Comparison of ENCODE assay signal across 11 mouse cellular contexts in genomic region chr1:89928676-89929075, GRCm38 (mm10). TPM values are rescaled to one million over a fixed set of nuclear protein-coding genes. Genes with fewer than 3 reads are reported as not detected.
DNase-seq lines count a peak whose midpoint lies in the region; ATAC-seq and TF ChIP-seq lines count a peak whose summit lies in the region.
"Had no signal": no experiment of that assay in that cellular context is flagged by ENCODE, and none has a peak within 500 bp of the region (broad histone marks: within the 10 kb centered on the region; RNA-seq: fewer than 3 reads in every experiment).

No protein-coding gene starts in this region.

- no peaks in the 10 kb centered on the region for H3K36me3 ChIP-seq in heart, postnatal 0 days (replicated peaks; ENCODE audit: control insufficient read depth, insufficient read depth, low read length)
- H3K36me3 ChIP-seq in embryonic facial prominence, embryonic 12.5 days: no peaks in the 10 kb centered on the region
- H3K36me3 ChIP-seq in hindbrain, postnatal 0 days (ENCODE audit: insufficient read depth, low read length): no peaks in the 10 kb centered on the region
- H3K36me3 ChIP-seq in midbrain, embryonic 16.5 days (ENCODE audit: control insufficient read depth, insufficient read depth, low read length): no peaks in the 10 kb centered on the region

- peak overlapping the region; percentile 32 for H3K4me3 ChIP-seq in heart, postnatal 0 days (ENCODE audit: low read depth, low read length)
- H3K4me3 ChIP-seq in embryonic facial prominence, embryonic 12.5 days: peak overlapping the region; percentile 13; the same call in 1 of the 2 replicates
- H3K4me3 ChIP-seq in hindbrain, postnatal 0 days (ENCODE audit: low read length): peak overlapping the region; percentile 43
- peak overlapping the region; percentile 23; the same call in 1 of the 2 replicates for H3K4me3 ChIP-seq in midbrain, embryonic 16.5 days (ENCODE audit: low read depth, low read length)
- H3K4me3 ChIP-seq: erythroblast, embryonic 14.5 days; layer of hippocampus, adult 2 months had no signal

- 10% methylated on average over 25 of the region's 25 CpGs for WGBS in heart, postnatal 0 days
- WGBS in embryonic facial prominence, embryonic 12.5 days: 3% methylated on average over 25 of the region's 25 CpGs
- 10% methylated on average over 25 of the region's 25 CpGs for WGBS in hindbrain, postnatal 0 days
- 2% methylated on average over 25 of the region's 25 CpGs for WGBS in midbrain, embryonic 16.5 days

- no peak for TF ChIP-seq CTCF in heart, postnatal 0 days (IDR thresholded peaks at IDR 0.05; ENCODE audit: low read depth)
- TF ChIP-seq CTCF in hindbrain, postnatal 0 days (IDR thresholded peaks at IDR 0.05; ENCODE audit: low read depth): no peak

- DNase-seq in heart, postnatal 0 days (ENCODE audit: low spot score): no peak
- no peak for DNase-seq in heart, adult 11 months
- no peak for DNase-seq in hindbrain, postnatal 0 days (ENCODE audit: low spot score)
- DNase-seq in thymus, postnatal 25 days: no peak
- DNase-seq in T-cell, adult 2 months (ENCODE audit: low spot score): no peak

- no peak overlapping the region for H3K9ac ChIP-seq in heart, postnatal 0 days (replicated peaks; ENCODE audit: low read depth, low read length)
- H3K9ac ChIP-seq in embryonic facial prominence, embryonic 12.5 days: no peak overlapping the region
- H3K9ac ChIP-seq in hindbrain, postnatal 0 days (replicated peaks; ENCODE audit: low read length): 0 out of 2 replicates have a peak overlapping the region, but pooled peaks have one; percentile 1
- H3K9ac ChIP-seq in midbrain, embryonic 16.5 days (ENCODE audit: low read depth, low read length): peak overlapping the region; percentile 28; the same call in 1 of the 2 replicates

- TF ChIP-seq EP300 in heart, postnatal 0 days (IDR thresholded peaks at IDR 0.05; ENCODE audit: low read depth): no peak

- no peaks in the 10 kb centered on the region for H3K9me3 ChIP-seq in heart, postnatal 0 days (replicated peaks; ENCODE audit: control insufficient read depth, low read length)
- no peaks in the 10 kb centered on the region for H3K9me3 ChIP-seq in embryonic facial prominence, embryonic 12.5 days
- H3K9me3 ChIP-seq in hindbrain, postnatal 0 days (ENCODE audit: low read length): no peaks in the 10 kb centered on the region
- no peaks in the 10 kb centered on the region for H3K9me3 ChIP-seq in midbrain, embryonic 16.5 days (replicated peaks; ENCODE audit: control insufficient read depth, low read length, poor library complexity, severe bottlenecking)

- peaks cover 99% of the 10 kb centered on the region for H3K27me3 ChIP-seq in heart, postnatal 0 days (ENCODE audit: control insufficient read depth, insufficient read depth, low read length)
- peaks cover 95% of the 10 kb centered on the region for H3K27me3 ChIP-seq in embryonic facial prominence, embryonic 12.5 days
- peaks cover 62% of the 10 kb centered on the region for H3K27me3 ChIP-seq in hindbrain, postnatal 0 days (ENCODE audit: insufficient read depth, low read length)
- H3K27me3 ChIP-seq in midbrain, embryonic 16.5 days (ENCODE audit: control insufficient read depth, insufficient read depth, low read depth, low read length): peaks cover 55% of the 10 kb centered on the region

- no peak for ATAC-seq in heart, postnatal 0 days (ENCODE audit: insufficient read depth, low read depth)
- no peak for ATAC-seq in embryonic facial prominence, embryonic 12.5 days (ENCODE audit: insufficient number of reproducible peaks, insufficient read depth, low FRiP score, low TSS enrichment)
- no peak for ATAC-seq in hindbrain, postnatal 0 days
- ATAC-seq in midbrain, embryonic 16.5 days: no peak
- ATAC-seq in frontal cortex, adult (ENCODE audit: low TSS enrichment): no peak

- H3K4me2 ChIP-seq in heart, postnatal 0 days (ENCODE audit: low read depth, low read length): peak overlapping the region; percentile 16
- H3K4me2 ChIP-seq in embryonic facial prominence, embryonic 12.5 days (replicated peaks): peak overlapping the region; percentile 32
- peak overlapping the region; percentile 57 for H3K4me2 ChIP-seq in hindbrain, postnatal 0 days (ENCODE audit: low read depth, low read length)
- no peak overlapping the region; the same call in 1 of the 2 replicates for H3K4me2 ChIP-seq in midbrain, embryonic 16.5 days (ENCODE audit: low read length)

- H3K4me1 ChIP-seq in heart, postnatal 0 days (ENCODE audit: control insufficient read depth, insufficient read depth): peaks cover 16% of the 10 kb centered on the region; the same call in 1 of the 2 replicates
- H3K4me1 ChIP-seq in embryonic facial prominence, embryonic 12.5 days: peaks cover 33% of the 10 kb centered on the region
- peaks cover 6% of the 10 kb centered on the region; the same call in 1 of the 2 replicates for H3K4me1 ChIP-seq in hindbrain, postnatal 0 days (ENCODE audit: insufficient read depth, low read length)
- peaks cover 11% of the 10 kb centered on the region for H3K4me1 ChIP-seq in midbrain, embryonic 16.5 days (ENCODE audit: control insufficient read depth, insufficient read depth, low read length)

- H3K27ac ChIP-seq in heart, postnatal 0 days (ENCODE audit: low read depth): no peak overlapping the region
- no peak overlapping the region for H3K27ac ChIP-seq in embryonic facial prominence, embryonic 12.5 days
- no peak overlapping the region for H3K27ac ChIP-seq in hindbrain, postnatal 0 days
- H3K27ac ChIP-seq in midbrain, embryonic 16.5 days (ENCODE audit: low read length): 0 out of 2 replicates have a peak overlapping the region, but pooled peaks have one; percentile 40
- H3K27ac ChIP-seq: layer of hippocampus, adult 2 months had no signal

RNA-seq across cellular contexts. Expression of gene Gbx2, which starts 2.3 kb away (rescaled TPM):
- not detected in 2 replicates for total RNA-seq in heart, postnatal 0 days (2014; rRNA removed; ENCODE audit: low replicate concordance)
- not detected in 2 replicates for polyA plus RNA-seq in heart, postnatal 0 days (2015; fragmentation: Nextera tagmentation; extraction: Ambion mirVana)
- 2.2 and 3.1 TPM in 2 replicates for polyA plus RNA-seq in embryonic facial prominence, embryonic 12.5 days (2016; fragmentation: Nextera tagmentation; extraction: Ambion mirVana)
- total RNA-seq in hindbrain, postnatal 0 days (2014; rRNA removed): 22.1 and 27.7 TPM in 2 replicates
- polyA plus RNA-seq in hindbrain, postnatal 0 days (2015; fragmentation: Nextera tagmentation; extraction: Ambion mirVana): 25.6 and 26.9 TPM in 2 replicates
- 29.7 and 62.2 TPM in 2 replicates for polyA plus RNA-seq in midbrain, embryonic 16.5 days (2015; fragmentation: Nextera tagmentation; extraction: Ambion mirVana)
- total RNA-seq: MEL had no signal
- polyA plus RNA-seq: erythroblast, embryonic 14.5 days had no signal

Comparison
In these comparisons a context has a peak if more than half of its experiments do, and no peak if none do; other contexts are left out.
1. H3K9ac ChIP-seq: peak in hindbrain, postnatal 0 days (single experiment) and midbrain, embryonic 16.5 days (single experiment); none in heart, postnatal 0 days (single experiment) and embryonic facial prominence, embryonic 12.5 days (single experiment).
2. Peak in every context shown above with its lines, with median percentiles within 50 percentile points of each other: H3K4me3 ChIP-seq.